Mouse (Mus musculus) G1E (cell line): Measurements from ENCODE around the gene Fcgr3. TPM values are rescaled to one million over a fixed set of nuclear protein-coding genes. Genes with fewer than 3 reads are reported as not detected.
A peak's percentile ranks its signal among the peaks of the same experiment; 100 is the strongest.

Source experiments
- ATAC-seq: 2 replicates; pipeline ENCODE4 v1.8.0; 2016; ENCODE audit warnings: mild to moderate bottlenecking; ENCODE audit not compliant: insufficient number of reproducible peaks, poor library complexity, low FRiP score, severe bottlenecking; ENCODE audit errors: extremely low read depth
- DNase-seq: peaks from one replicate; pipeline ENCODE4 v3.0.0; 2012; ENCODE audit warnings: low spot score
- H3K27me3 ChIP-seq: 2 replicates; pipeline ENCODE4 v1.6.1; 2012; ENCODE audit warnings: mild to moderate bottlenecking, low read length, inconsistent platforms; ENCODE audit not compliant: insufficient read depth
- H3K36me3 ChIP-seq: replicated peaks from 2 replicates; pipeline ENCODE3; 2012; ENCODE audit warnings: mild to moderate bottlenecking, inconsistent platforms
- H3K4me1 ChIP-seq: 2 replicates; pipeline ENCODE4 v1.6.1; 2012; ENCODE audit warnings: low read depth, low read length, inconsistent platforms, mixed read lengths; ENCODE audit not compliant: insufficient read depth
- H3K4me3 ChIP-seq: 2 replicates; pipeline ENCODE4 v1.5.1; 2012; ENCODE audit warnings: low read depth, mild to moderate bottlenecking, inconsistent platforms, low read length, moderate library complexity, mixed read lengths
- H3K9me3 ChIP-seq: replicated peaks from 2 replicates; pipeline ENCODE4 v1.6.1; 2012; ENCODE audit warnings: inconsistent platforms
- CTCF ChIP-seq: IDR thresholded peaks from 2 replicates; pipeline ENCODE4 v1.5.1; 2012; ENCODE audit warnings: low read depth, low read length, inconsistent platforms, mixed read lengths
- GATA1 ChIP-seq: IDR thresholded peaks from 2 replicates; pipeline ENCODE4 v1.6.1; 2012; ENCODE audit warnings: borderline replicate concordance, low read length, inconsistent platforms, mixed read lengths
- GATA2 ChIP-seq: IDR thresholded peaks from 2 replicates; pipeline ENCODE4 v1.6.1; 2012; ENCODE audit warnings: low read depth, low read length, inconsistent platforms, borderline replicate concordance
- POLR2AphosphoS5 ChIP-seq: IDR thresholded peaks from 2 replicates; pipeline ENCODE4 v1.6.1; 2012; ENCODE audit warnings: low read depth, low read length, inconsistent platforms; ENCODE audit not compliant: insufficient replicate concordance
- TAL1 ChIP-seq: conservative IDR thresholded peaks from 2 replicates; pipeline ENCODE4 v1.6.1; 2012; ENCODE audit warnings: low read depth, low read length, inconsistent platforms, mixed read lengths
- polyA plus RNA-seq: library from polyadenylated mRNA; stranded (reverse); fragments of >175 nt; gene quantifications from 2 replicates; pipeline ENCODE4 v1.2.3, GENCODE M21; 2012
- total RNA-seq, 2 experiments: library from RNA; stranded (forward) in 1 of 2; stranded (reverse) in 1 of 2; fragments of 200-1000 nt in 1 of 2; fragments of >200 nt in 1 of 2; fragmentation: Nextera tagmentation in 1 of 2; gene quantifications; 2 replicates each; pipeline ENCODE4 v1.2.3; 2014 to 2017

Gene Fcgr3
- total and polyA plus RNA-seq, 3 experiments: 1.5 to 99.6 (median 9.3) TPM

- no peaks in the 10 kb centered on the region for H3K9me3 ChIP-seq
- DNase-seq: no peak
- no peaks in the 10 kb centered on the region for H3K36me3 ChIP-seq
- H3K27me3 ChIP-seq: peaks cover 14% of the 10 kb centered on the region; the same call in 1 of the 2 replicates
- H3K4me1 ChIP-seq: peaks cover 38% of the 10 kb centered on the region
- no peak for ATAC-seq
- TF ChIP-seq POLR2AphosphoS5 (no peak), TAL1 (no peak), GATA1 (no peak), GATA2 (no peak), CTCF (no peak)
- peak overlapping the region; percentile 70 for H3K4me3 ChIP-seq
These were observed 32.0 kb downstream of the Fcgr3 start for GRCm38 (mm10) chr1:171032691-171033090.

DNA sequence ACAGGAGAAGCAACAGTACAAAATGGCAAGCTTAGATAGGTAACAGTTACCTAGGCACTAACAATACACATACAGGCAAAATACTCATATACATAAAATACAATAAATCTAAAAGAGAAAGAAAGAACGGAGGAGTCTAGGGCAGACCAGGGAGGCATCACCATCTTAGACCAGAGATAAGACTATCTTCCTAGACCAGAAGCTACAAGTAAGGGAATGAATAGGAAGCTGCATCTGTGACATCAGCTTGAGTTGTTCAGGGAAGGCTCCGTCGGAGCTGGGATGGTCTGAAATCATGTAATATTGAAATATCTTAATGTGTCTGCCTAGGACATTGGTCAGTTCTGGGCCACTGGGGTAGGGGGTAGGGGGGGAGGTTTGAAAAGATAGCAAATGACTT lies 33.0 kb downstream of the Fcgr3 start:
- DNase-seq (no peak), ATAC-seq (peak; percentile 31; the same call in 1 of the 2 replicates)
- Histone ChIP-seq H3K27me3 (peaks cover 17% of the 10 kb centered on the region), H3K4me1 (peaks cover 38% of the 10 kb centered on the region), H3K9me3 (no peaks in the 10 kb centered on the region), H3K36me3 (no peaks in the 10 kb centered on the region), H3K4me3 (no peak overlapping the region)
- TF ChIP-seq POLR2AphosphoS5 (no peak), GATA1 (no peak), TAL1 (no peak), CTCF (no peak), GATA2 (no peak)

DNA sequence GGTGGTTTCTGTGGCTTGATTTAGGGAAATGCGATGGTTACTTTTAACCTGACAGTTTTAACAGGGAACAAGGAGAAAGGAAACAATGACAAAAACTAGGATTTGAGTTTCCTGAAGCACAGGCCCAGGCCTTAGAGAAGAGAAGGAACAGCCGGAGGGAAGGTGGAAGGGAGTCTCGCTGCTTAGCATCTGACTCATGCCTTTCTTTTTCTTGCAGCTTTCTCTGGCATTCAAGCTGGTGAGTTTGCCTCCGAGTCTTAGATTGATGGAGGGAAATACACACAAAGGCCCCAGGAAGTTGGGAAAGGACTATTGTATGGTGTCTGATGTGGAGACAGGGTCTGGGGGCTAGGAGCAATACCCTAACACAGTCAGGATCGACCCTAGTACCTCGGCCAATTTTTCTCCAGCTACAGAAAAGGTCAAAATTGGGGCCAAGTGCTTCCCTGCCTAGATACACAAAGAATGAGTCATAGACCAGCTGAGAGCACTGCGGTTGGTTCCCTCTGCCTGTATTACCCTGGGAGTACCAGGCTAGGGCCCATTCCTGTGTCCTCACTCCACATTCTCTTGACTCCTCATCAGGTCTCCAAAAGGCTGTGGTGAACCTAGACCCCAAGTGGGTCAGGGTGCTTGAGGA lies 45.3 kb downstream of the Fcgr3 start:
- Histone ChIP-seq H3K4me1 (peaks cover 8% of the 10 kb centered on the region), H3K9me3 (no peaks in the 10 kb centered on the region), H3K36me3 (no peaks in the 10 kb centered on the region), H3K27me3 (peaks cover 28% of the 10 kb centered on the region), H3K4me3 (no peak overlapping the region)
- no peak for DNase-seq
- no peak for ATAC-seq
- TF ChIP-seq CTCF (no peak), GATA1 (no peak), GATA2 (no peak), POLR2AphosphoS5 (no peak), TAL1 (no peak)

DNA sequence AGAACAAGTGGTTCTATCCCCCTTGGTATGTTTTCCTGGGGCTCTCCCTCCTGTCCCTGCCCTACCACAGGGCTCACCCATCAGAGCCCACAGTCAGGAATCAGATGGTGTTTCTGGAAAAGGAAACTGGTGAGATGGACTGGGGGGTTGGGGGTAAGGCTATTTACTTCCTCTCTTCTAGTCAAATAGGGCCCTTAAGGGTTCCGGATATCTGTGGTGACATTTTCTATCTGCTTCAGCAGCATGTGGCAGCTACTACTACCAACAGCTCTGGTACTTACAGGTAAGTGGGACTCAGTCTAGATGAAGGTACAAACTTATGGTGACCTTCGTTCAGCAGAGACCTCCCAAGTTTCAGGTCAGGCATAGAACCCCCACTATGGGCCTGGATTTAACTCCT lies 46.0 kb downstream of the Fcgr3 start, which contains the start of gene Fcgr4:
Fcgr4 (plus strand) TSS at position 184 of the 400 bp plus-strand sequence.
- no peak for DNase-seq
- ATAC-seq: no peak
- Histone ChIP-seq H3K27me3 (peaks cover 25% of the 10 kb centered on the region), H3K4me3 (no peak within 1 kb of the TSS), H3K9me3 (no peaks in the 10 kb centered on the region), H3K36me3 (no peaks in the 10 kb centered on the region), H3K4me1 (peaks cover 4% of the 10 kb centered on the region; the same call in 1 of the 2 replicates)
- TF ChIP-seq CTCF (no peak), GATA2 (no peak), POLR2AphosphoS5 (no peak), TAL1 (no peak), GATA1 (no peak)

DNA sequence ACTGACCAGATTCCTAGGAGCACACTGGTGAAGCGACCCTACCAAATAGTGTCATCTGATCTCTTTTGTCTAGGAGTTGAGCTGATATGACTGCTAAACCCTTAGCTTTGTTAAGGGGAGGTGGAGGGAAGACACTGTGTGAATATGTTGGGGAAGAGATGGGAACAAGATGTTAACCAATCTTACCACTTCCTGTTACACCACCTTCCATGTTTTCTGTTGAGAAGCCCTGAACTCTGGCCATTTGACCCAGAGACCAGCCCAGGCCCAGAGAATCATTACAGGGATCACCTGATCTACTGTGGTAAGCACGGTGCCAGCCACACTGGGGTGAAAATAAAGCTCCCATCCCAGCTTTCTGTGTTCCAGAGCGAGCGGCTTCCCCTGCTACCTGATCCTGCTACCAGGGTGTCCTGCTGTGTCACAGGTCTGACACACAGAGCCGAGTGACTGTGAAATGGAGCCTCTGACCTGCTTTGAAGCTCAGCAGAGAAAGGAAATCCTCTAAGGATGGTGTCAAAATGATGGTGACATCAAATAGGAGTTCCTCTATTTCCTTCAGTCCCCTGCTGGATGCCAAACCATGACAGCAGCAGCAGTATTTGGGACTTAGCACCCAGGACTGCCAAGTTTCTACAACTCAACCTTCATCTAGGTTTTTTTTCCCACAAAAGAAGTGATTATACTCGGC lies 47.1 kb downstream of the Fcgr3 start:
- TF ChIP-seq GATA1 (no peak), TAL1 (no peak), POLR2AphosphoS5 (no peak), CTCF (no peak), GATA2 (no peak)
- peaks cover 4% of the 10 kb centered on the region; the same call in 1 of the 2 replicates for H3K4me1 ChIP-seq
- H3K4me3 ChIP-seq: no peak overlapping the region
- H3K9me3 ChIP-seq: no peaks in the 10 kb centered on the region
- H3K36me3 ChIP-seq: no peaks in the 10 kb centered on the region
- ATAC-seq (no peak), DNase-seq (no peak)
- H3K27me3 ChIP-seq: peaks cover 23% of the 10 kb centered on the region

GRCm38 (mm10) chr1:171016676-171017356 lies 47.9 kb downstream of the Fcgr3 start:
- peaks cover 4% of the 10 kb centered on the region; the same call in 1 of the 2 replicates for H3K4me1 ChIP-seq
- no peak for TF ChIP-seq POLR2AphosphoS5
- no peak for TF ChIP-seq GATA2
- TF ChIP-seq GATA1: no peak
- no peak for TF ChIP-seq TAL1
- no peak for TF ChIP-seq CTCF
- ATAC-seq (no peak), DNase-seq (no peak)
- no peak overlapping the region for H3K4me3 ChIP-seq
- peaks cover 23% of the 10 kb centered on the region for H3K27me3 ChIP-seq
- no peaks in the 10 kb centered on the region for H3K9me3 ChIP-seq
- H3K36me3 ChIP-seq: no peaks in the 10 kb centered on the region
